Mouse (Mus musculus): ENCODE results near the gene Tent2.

Gene Tent2

GRCm38 (mm10) chr13:93144336-93145167, 47.6 kb downstream of the Tent2 start, which contains the start of gene Cmya5:
Cmya5 (minus strand) TSS chr13:93144724.
- DNase-seq (ENCODE audit: inconsistent age in 2 of 2, low spot score in 1 of 2) = peak; percentile 84 to 96

- no peak for DNase-seq (ENCODE audit: inconsistent age in 2 of 2, low spot score in 1 of 2)
Measured at GRCm38 (mm10) chr13:93143819-93144283, 48.3 kb downstream of the Tent2 start.

- no peak for DNase-seq (ENCODE audit: inconsistent age in 2 of 2, low spot score in 1 of 2)
Measured at GRCm38 (mm10) chr13:93141184-93141583, 51.0 kb downstream of the Tent2 start.

GRCm38 (mm10) chr13:93138059-93138458, 54.1 kb downstream of the Tent2 start:
- DNase-seq (ENCODE audit: inconsistent age in 2 of 2, low spot score in 1 of 2) = no peak

- no peak for DNase-seq (ENCODE audit: inconsistent age in 2 of 2, low spot score in 1 of 2)
Measured at GRCm38 (mm10) chr13:93137098-93137497, 55.1 kb downstream of the Tent2 start.

GRCm38 (mm10) chr13:93136251-93136650, 55.9 kb downstream of the Tent2 start:
- no peak for DNase-seq (ENCODE audit: inconsistent age in 2 of 2, low spot score in 1 of 2)

GRCm38 (mm10) chr13:93135501-93135900, 56.7 kb downstream of the Tent2 start:
- no peak for DNase-seq (ENCODE audit: inconsistent age in 2 of 2, low spot score in 1 of 2)

- DNase-seq (ENCODE audit: inconsistent age in 2 of 2, low spot score in 1 of 2) = peak in 1 of 2 experiments; percentile 9
Measured at GRCm38 (mm10) chr13:93130674-93131073, 61.5 kb downstream of the Tent2 start.

- peak in 1 of 2 experiments; percentile 12 for DNase-seq (ENCODE audit: inconsistent age in 2 of 2, low spot score in 1 of 2)
Measured at GRCm38 (mm10) chr13:93128961-93129360, 63.2 kb downstream of the Tent2 start.

- DNase-seq (ENCODE audit: inconsistent age in 2 of 2, low spot score in 1 of 2) = peak in 1 of 2 experiments; percentile 15
Measured at GRCm38 (mm10) chr13:93128111-93128860, 63.9 kb downstream of the Tent2 start.

GRCm38 (mm10) chr13:93122321-93122720, 69.9 kb downstream of the Tent2 start:
- no peak for DNase-seq (ENCODE audit: inconsistent age in 2 of 2, low spot score in 1 of 2)

GRCm38 (mm10) chr13:93117241-93117640, 74.9 kb downstream of the Tent2 start:
- no peak for DNase-seq (ENCODE audit: inconsistent age in 2 of 2, low spot score in 1 of 2)

GRCm38 (mm10) chr13:93102340-93103090, 89.7 kb downstream of the Tent2 start:
- DNase-seq (ENCODE audit: inconsistent age in 2 of 2, low spot score in 1 of 2) = no peak

GRCm38 (mm10) chr13:93098596-93098995, 93.6 kb downstream of the Tent2 start:
- DNase-seq (ENCODE audit: inconsistent age in 2 of 2, low spot score in 1 of 2) = no peak

GRCm38 (mm10) chr13:93096643-93097042, 95.5 kb downstream of the Tent2 start:
- no peak for DNase-seq (ENCODE audit: inconsistent age in 2 of 2, low spot score in 1 of 2)
